Mouse (Mus musculus): ENCODE measurements around the gene Arfgap3. TPM values are rescaled to one million over a fixed set of nuclear protein-coding genes. Genes with fewer than 3 reads are reported as not detected.

Arfgap3 gene
- polyA plus RNA-seq, 1 experiment from 2014 or later: 45.6 TPM

GRCm38 (mm10) chr15:83351546-83351945 lies 1.5 kb upstream of the Arfgap3 start:
- no peak overlapping the region for H3K4me2 ChIP-seq (ENCODE audit: low read length)
- H3K4me3 ChIP-seq (ENCODE audit: low read depth, low read length): no peak overlapping the region
- peaks cover 9% of the 10 kb centered on the region for H3K4me1 ChIP-seq (ENCODE audit: control insufficient read depth, insufficient read depth, low read length)
- H3K27ac ChIP-seq (ENCODE audit: low read length): no peak overlapping the region
- no peak overlapping the region for H3K9ac ChIP-seq (ENCODE audit: low read depth, low read length)
- H3K27me3 ChIP-seq (ENCODE audit: control insufficient read depth, insufficient read depth, low read depth, low read length): no peaks in the 10 kb centered on the region; the same call in 1 of the 2 replicates
- 96% methylated on average over 4 of the region's 4 CpGs for whole genome bisulfite sequencing
- H3K36me3 ChIP-seq (ENCODE audit: control insufficient read depth, insufficient read depth, low read length): no peaks in the 10 kb centered on the region
- H3K9me3 ChIP-seq (replicated peaks; ENCODE audit: control insufficient read depth, low read length, poor library complexity, severe bottlenecking): no peaks in the 10 kb centered on the region
- ATAC-seq: no peak

GRCm38 (mm10) chr15:83350859-83351258 lies 812 bp upstream of the Arfgap3 start:
- H3K27me3 ChIP-seq (ENCODE audit: control insufficient read depth, insufficient read depth, low read depth, low read length): no peaks in the 10 kb centered on the region; the same call in 1 of the 2 replicates
- no peak overlapping the region; the same call in 1 of the 2 replicates for H3K4me3 ChIP-seq (ENCODE audit: low read depth, low read length)
- no peak overlapping the region for H3K27ac ChIP-seq (ENCODE audit: low read length)
- peak overlapping the region; percentile 84 for H3K4me2 ChIP-seq (ENCODE audit: low read length)
- H3K4me1 ChIP-seq (ENCODE audit: control insufficient read depth, insufficient read depth, low read length): peaks cover 9% of the 10 kb centered on the region
- H3K9ac ChIP-seq (ENCODE audit: low read depth, low read length): no peak overlapping the region
- peaks cover 4% of the 10 kb centered on the region; the same call in 1 of the 2 replicates for H3K36me3 ChIP-seq (ENCODE audit: control insufficient read depth, insufficient read depth, low read length)
- ATAC-seq: no peak
- 68% methylated on average over 2 of the region's 2 CpGs for WGBS
- no peaks in the 10 kb centered on the region for H3K9me3 ChIP-seq (replicated peaks; ENCODE audit: control insufficient read depth, low read length, poor library complexity, severe bottlenecking)

- Histone ChIP-seq H3K36me3 (ENCODE audit: control insufficient read depth, insufficient read depth, low read length) (peaks cover 4% of the 10 kb centered on the region; the same call in 1 of the 2 replicates), H3K27me3 (ENCODE audit: control insufficient read depth, insufficient read depth, low read depth, low read length) (no peaks in the 10 kb centered on the region; the same call in 1 of the 2 replicates), H3K9ac (ENCODE audit: low read depth, low read length) (peak overlapping the region; percentile 80), H3K9me3 (replicated peaks; ENCODE audit: control insufficient read depth, low read length, poor library complexity, severe bottlenecking) (no peaks in the 10 kb centered on the region), H3K4me3 (ENCODE audit: low read depth, low read length) (peak overlapping the region; percentile 70), H3K4me2 (ENCODE audit: low read length) (peak overlapping the region; percentile 84), H3K4me1 (ENCODE audit: control insufficient read depth, insufficient read depth, low read length) (peaks cover 12% of the 10 kb centered on the region), H3K27ac (ENCODE audit: low read length) (peak overlapping the region; percentile 58)
- ATAC-seq: peak; percentile 39; the same call in 1 of the 2 replicates
- 15% methylated on average over 8 of the region's 8 CpGs for WGBS
Measured at GRCm38 (mm10) chr15:83349225-83349953, 658 bp downstream of the Arfgap3 start.

- WGBS: 83% methylated on average over 4 of the region's 4 CpGs
- peak overlapping the region; percentile 70; the same call in 1 of the 2 replicates for H3K4me3 ChIP-seq (ENCODE audit: low read depth, low read length)
- H3K4me2 ChIP-seq (ENCODE audit: low read length): peak overlapping the region; percentile 84
- H3K9ac ChIP-seq (ENCODE audit: low read depth, low read length): no peak overlapping the region
- no peak for ATAC-seq
- no peak overlapping the region for H3K27ac ChIP-seq (ENCODE audit: low read length)
- H3K9me3 ChIP-seq (replicated peaks; ENCODE audit: control insufficient read depth, low read length, poor library complexity, severe bottlenecking): no peaks in the 10 kb centered on the region
- peaks cover 4% of the 10 kb centered on the region; the same call in 1 of the 2 replicates for H3K36me3 ChIP-seq (ENCODE audit: control insufficient read depth, insufficient read depth, low read length)
- no peaks in the 10 kb centered on the region; the same call in 1 of the 2 replicates for H3K27me3 ChIP-seq (ENCODE audit: control insufficient read depth, insufficient read depth, low read depth, low read length)
- H3K4me1 ChIP-seq (ENCODE audit: control insufficient read depth, insufficient read depth, low read length): peaks cover 13% of the 10 kb centered on the region
Measured at GRCm38 (mm10) chr15:83348747-83349146, 1.3 kb downstream of the Arfgap3 start.

GRCm38 (mm10) chr15:83345898-83346529 lies 4.0 kb downstream of the Arfgap3 start:
- Histone ChIP-seq H3K4me3 (ENCODE audit: low read depth, low read length) (no peak overlapping the region), H3K4me1 (ENCODE audit: control insufficient read depth, insufficient read depth, low read length) (peaks cover 13% of the 10 kb centered on the region), H3K9me3 (replicated peaks; ENCODE audit: control insufficient read depth, low read length, poor library complexity, severe bottlenecking) (no peaks in the 10 kb centered on the region), H3K27ac (ENCODE audit: low read length) (no peak overlapping the region), H3K27me3 (ENCODE audit: control insufficient read depth, insufficient read depth, low read depth, low read length) (no peaks in the 10 kb centered on the region; the same call in 1 of the 2 replicates), H3K4me2 (ENCODE audit: low read length) (no peak overlapping the region), H3K9ac (ENCODE audit: low read depth, low read length) (no peak overlapping the region), H3K36me3 (ENCODE audit: control insufficient read depth, insufficient read depth, low read length) (peaks cover 11% of the 10 kb centered on the region)
- 90% methylated on average over 15 of the region's 15 CpGs for WGBS
- no peak for ATAC-seq

GRCm38 (mm10) chr15:83344956-83345355 lies 5.1 kb downstream of the Arfgap3 start:
- H3K9ac ChIP-seq (ENCODE audit: low read depth, low read length): no peak overlapping the region
- no peak overlapping the region for H3K27ac ChIP-seq (ENCODE audit: low read length)
- no peak overlapping the region for H3K4me3 ChIP-seq (ENCODE audit: low read depth, low read length)
- peaks cover 13% of the 10 kb centered on the region for H3K4me1 ChIP-seq (ENCODE audit: control insufficient read depth, insufficient read depth, low read length)
- ATAC-seq: no peak
- H3K9me3 ChIP-seq (replicated peaks; ENCODE audit: control insufficient read depth, low read length, poor library complexity, severe bottlenecking): no peaks in the 10 kb centered on the region
- H3K36me3 ChIP-seq (ENCODE audit: control insufficient read depth, insufficient read depth, low read length): peaks cover 16% of the 10 kb centered on the region
- H3K27me3 ChIP-seq (ENCODE audit: control insufficient read depth, insufficient read depth, low read depth, low read length): no peaks in the 10 kb centered on the region
- no peak overlapping the region for H3K4me2 ChIP-seq (ENCODE audit: low read length)
- 79% methylated on average over 7 of the region's 7 CpGs for WGBS

- peaks cover 10% of the 10 kb centered on the region for H3K4me1 ChIP-seq (ENCODE audit: control insufficient read depth, insufficient read depth, low read length)
- H3K27ac ChIP-seq (ENCODE audit: low read length): no peak overlapping the region
- no peak for ATAC-seq
- no peak overlapping the region for H3K4me3 ChIP-seq (ENCODE audit: low read depth, low read length)
- WGBS: 22% methylated on average over 7 of the region's 7 CpGs
- H3K4me2 ChIP-seq (ENCODE audit: low read length): no peak overlapping the region
- H3K9me3 ChIP-seq (replicated peaks; ENCODE audit: control insufficient read depth, low read length, poor library complexity, severe bottlenecking): no peaks in the 10 kb centered on the region
- no peaks in the 10 kb centered on the region for H3K27me3 ChIP-seq (ENCODE audit: control insufficient read depth, insufficient read depth, low read depth, low read length)
- peaks cover 16% of the 10 kb centered on the region for H3K36me3 ChIP-seq (ENCODE audit: control insufficient read depth, insufficient read depth, low read length)
- H3K9ac ChIP-seq (ENCODE audit: low read depth, low read length): 0 out of 2 replicates have a peak overlapping the region, but pooled peaks have one; percentile 20
Measured at GRCm38 (mm10) chr15:83344157-83344556, 5.9 kb downstream of the Arfgap3 start.

GRCm38 (mm10) chr15:83338908-83339307 lies 11.1 kb downstream of the Arfgap3 start:
- H3K36me3 ChIP-seq (ENCODE audit: control insufficient read depth, insufficient read depth, low read length): peaks cover 28% of the 10 kb centered on the region
- H3K4me1 ChIP-seq (ENCODE audit: control insufficient read depth, insufficient read depth, low read length): no peaks in the 10 kb centered on the region
- H3K4me3 ChIP-seq (ENCODE audit: low read depth, low read length): no peak overlapping the region
- no peak overlapping the region for H3K27ac ChIP-seq (ENCODE audit: low read length)
- H3K9ac ChIP-seq (ENCODE audit: low read depth, low read length): no peak overlapping the region
- H3K9me3 ChIP-seq (replicated peaks; ENCODE audit: control insufficient read depth, low read length, poor library complexity, severe bottlenecking): no peaks in the 10 kb centered on the region
- WGBS: 92% methylated on average over 6 of the region's 6 CpGs
- H3K27me3 ChIP-seq (ENCODE audit: control insufficient read depth, insufficient read depth, low read depth, low read length): no peaks in the 10 kb centered on the region
- H3K4me2 ChIP-seq (ENCODE audit: low read length): no peak overlapping the region
- no peak for ATAC-seq
